Mouse (Mus musculus): ENCODE measurements around the gene Twnk.

DNA sequence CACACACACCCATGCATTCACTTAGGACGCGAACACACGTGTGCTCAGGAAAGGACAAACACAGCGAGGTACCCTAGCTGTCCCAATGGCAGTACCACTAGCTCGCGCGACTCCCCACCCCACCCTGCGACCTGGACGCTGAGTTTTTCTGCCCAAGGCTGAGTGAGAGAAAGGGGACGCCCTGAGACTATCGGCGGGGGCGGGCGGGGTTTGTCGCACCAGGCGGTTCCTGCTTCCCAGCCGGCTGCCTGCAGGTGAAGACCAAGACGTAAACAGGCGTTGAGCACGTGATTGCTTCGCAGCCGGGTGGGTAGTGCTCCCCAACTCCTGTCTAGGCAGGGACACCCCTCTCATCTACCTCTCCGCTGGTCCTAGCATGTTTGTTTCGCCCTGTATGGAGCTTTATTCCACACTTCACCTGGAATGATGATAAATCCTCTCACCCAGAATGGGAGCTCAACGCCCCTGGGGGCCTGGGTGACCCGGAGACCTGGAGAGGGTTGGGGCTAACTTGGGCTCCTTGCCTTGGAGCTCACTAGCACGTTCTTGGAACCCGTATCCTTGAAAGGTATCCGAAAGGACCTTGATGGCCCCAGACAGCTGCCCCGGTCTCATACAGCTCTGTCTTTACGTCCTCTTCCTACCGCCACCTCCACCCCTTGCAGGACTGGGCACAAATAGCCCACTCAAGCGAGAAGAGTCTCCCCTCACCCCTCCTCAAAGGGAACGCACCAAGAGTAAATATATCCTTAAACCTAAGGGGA lies 10.2 kb downstream of the Twnk start:
- TF ChIP-seq EP300 (IDR thresholded peaks at IDR 0.05) (0 out of 2 replicates have a peak, but pooled peaks have one; percentile 7), CTCF (IDR thresholded peaks at IDR 0.05) (no peak)

Measured in lung, postnatal 0 days (tissue).